Mouse (Mus musculus): ENCODE data around the gene Nr4a1.

The Nr4a1 gene

GRCm38 (mm10) chr15:101283911-101284750, 30.1 kb downstream of the Nr4a1 start, which contains the start of gene Atg101:
Gene Atg101, plus strand, starts transcription at chr15:101284272.
- peak; percentile 80 to 88 for DNase-seq (ENCODE audit: low spot score in 2 of 2)

- no peak for DNase-seq (ENCODE audit: low spot score in 2 of 2)
Measured at GRCm38 (mm10) chr15:101286129-101286770, 32.2 kb downstream of the Nr4a1 start.

GRCm38 (mm10) chr15:101287361-101287760, 33.3 kb downstream of the Nr4a1 start:
- DNase-seq (ENCODE audit: low spot score in 2 of 2): no peak

GRCm38 (mm10) chr15:101290354-101290753, 36.3 kb downstream of the Nr4a1 start:
- DNase-seq (ENCODE audit: low spot score in 2 of 2): no peak

GRCm38 (mm10) chr15:101292012-101292411, 37.9 kb downstream of the Nr4a1 start:
- no peak for DNase-seq (ENCODE audit: low spot score in 2 of 2)

- DNase-seq (ENCODE audit: low spot score in 2 of 2): no peak
Measured at GRCm38 (mm10) chr15:101293025-101293621, 39.1 kb downstream of the Nr4a1 start, which contains the start of gene 6030408B16Rik. Gene 6030408B16Rik, plus strand, starts transcription at chr15:101293212.

DNA sequence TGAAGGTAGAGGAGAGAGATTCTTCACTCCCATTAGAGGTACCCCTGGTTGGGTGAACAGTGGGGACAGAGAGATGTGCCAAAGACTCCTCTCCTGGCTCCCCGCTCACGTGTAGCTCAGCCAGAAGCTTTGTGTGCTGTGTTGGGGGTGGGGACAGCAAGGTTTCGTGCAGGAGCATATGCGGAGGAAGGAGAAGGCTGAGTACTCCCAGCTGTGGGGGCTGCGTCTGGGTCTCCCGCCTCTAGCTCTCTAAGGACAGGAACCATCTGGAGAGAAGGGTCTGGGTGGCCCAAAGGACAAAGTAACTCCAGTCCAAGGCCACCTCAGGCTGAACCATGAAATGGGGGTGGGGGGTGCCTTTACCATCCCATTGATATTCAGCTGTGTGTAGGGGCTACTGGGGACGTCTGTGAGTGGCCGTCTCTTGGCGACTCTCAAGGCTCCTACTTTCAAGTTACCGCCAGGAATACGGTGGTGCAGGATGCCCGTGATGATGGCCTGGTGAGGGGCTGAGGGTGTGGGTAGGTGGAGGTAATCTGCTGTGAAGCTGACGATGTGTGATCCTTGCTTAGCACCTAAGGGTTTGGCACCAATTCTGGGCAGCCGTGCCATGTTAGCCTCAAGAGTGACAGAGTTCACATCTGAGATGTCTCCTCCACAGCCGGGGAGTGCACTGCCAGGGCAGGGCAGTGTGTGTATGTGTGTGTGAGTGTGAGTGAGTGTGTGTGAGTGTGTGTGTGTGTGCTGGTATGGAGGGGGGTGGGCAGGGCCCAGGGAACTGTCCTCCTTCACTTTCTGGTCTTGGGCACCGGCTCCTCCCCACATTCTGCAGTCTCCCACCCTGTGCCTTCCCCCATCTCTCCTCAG, 40.2 kb downstream of the Nr4a1 start:
- DNase-seq (ENCODE audit: low spot score in 2 of 2): no peak

GRCm38 (mm10) chr15:101295106-101295505, 41.0 kb downstream of the Nr4a1 start:
- no peak for DNase-seq (ENCODE audit: low spot score in 2 of 2)

- DNase-seq (ENCODE audit: low spot score in 2 of 2): no peak
Measured at GRCm38 (mm10) chr15:101295616-101296015, 41.5 kb downstream of the Nr4a1 start.

DNA sequence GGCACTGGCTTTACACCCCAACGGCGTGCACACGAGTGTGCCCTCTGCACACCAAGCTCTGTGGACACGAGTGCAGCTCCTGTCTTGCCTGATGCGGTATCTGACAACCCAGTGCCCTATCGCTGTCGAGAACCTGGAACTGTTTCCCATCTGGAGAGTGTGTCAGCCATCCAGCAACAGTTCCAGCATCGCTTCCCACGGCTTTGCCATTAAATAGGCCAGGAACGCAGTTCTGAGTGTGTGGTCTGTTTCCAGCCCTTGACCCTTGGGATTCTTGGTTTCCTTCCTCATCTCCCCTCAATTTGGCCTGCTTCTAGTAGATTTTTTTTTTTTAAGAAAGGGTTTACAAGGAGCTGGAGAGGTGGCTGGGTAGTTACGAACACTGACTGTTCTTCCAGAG, 42.0 kb downstream of the Nr4a1 start:
- no peak for DNase-seq (ENCODE audit: low spot score in 2 of 2)

GRCm38 (mm10) chr15:101297988-101298387, 43.9 kb downstream of the Nr4a1 start:
- no peak for DNase-seq (ENCODE audit: low spot score in 2 of 2)

GRCm38 (mm10) chr15:101298550-101298949, 44.5 kb downstream of the Nr4a1 start:
- no peak for DNase-seq (ENCODE audit: low spot score in 2 of 2)

GRCm38 (mm10) chr15:101299480-101299960, 45.5 kb downstream of the Nr4a1 start:
- no peak for DNase-seq (ENCODE audit: low spot score in 2 of 2)

- no peak for DNase-seq (ENCODE audit: low spot score in 2 of 2)
Measured at GRCm38 (mm10) chr15:101300128-101300527, 46.1 kb downstream of the Nr4a1 start.

DNA sequence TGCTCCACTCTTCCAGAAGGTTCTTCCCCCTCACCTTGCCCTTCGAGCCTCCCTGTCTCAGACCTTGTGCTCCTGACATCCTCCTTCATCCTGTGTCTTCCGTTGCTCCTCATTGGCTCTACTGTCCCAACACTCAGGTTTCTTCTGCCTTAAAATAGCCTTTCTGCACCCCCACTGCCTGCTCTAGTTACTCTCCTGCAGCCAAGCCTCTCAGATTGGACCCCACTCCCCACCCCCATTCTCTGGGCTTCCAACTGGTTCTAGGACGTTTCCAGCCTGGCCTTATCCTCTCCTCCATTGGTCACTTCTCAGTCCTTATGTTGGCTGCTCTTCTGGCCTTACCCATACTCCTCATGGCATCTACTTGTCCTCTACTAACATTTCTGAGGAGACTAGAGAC, 48.1 kb downstream of the Nr4a1 start:
- DNase-seq (ENCODE audit: low spot score in 2 of 2): no peak

DNA sequence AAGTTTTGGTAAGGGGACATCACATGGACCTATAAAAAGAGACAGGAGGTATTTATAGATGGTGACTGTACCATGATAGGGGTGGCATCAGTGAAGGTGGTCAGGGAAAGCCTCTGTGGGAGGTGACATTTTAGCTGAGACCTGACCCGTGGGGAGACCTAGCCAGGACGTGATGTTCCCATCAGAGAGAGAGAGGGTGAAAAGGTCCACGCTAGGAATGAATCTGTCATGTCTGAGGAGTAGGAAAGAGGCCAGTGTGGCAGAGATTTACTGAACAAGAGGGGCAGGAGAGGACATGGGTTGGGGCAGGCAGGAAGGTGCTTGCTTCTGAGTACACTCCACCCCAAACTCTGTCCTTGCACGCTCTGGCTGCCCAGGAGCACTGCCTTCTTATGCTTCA, 49.8 kb downstream of the Nr4a1 start:
- no peak for DNase-seq (ENCODE audit: low spot score in 2 of 2)

DNA sequence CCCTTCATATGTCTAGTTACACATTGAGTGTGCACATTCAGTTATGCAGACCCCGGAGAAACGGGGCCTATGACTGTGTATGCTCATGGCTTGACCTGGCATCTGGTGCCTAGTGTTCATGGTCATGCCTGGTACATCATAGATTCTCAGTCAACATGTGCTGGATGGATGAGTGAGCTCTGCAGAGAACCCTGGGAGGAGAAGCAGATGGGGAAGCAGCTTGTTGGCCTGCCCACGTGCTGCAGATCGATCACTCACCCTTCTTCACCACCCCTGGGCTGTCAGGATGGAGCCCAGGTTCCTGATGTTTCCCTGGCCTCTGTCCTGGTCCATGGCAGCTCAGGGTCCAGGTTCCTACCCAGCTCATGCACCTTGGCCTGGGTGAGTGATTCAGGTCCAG, 52.4 kb downstream of the Nr4a1 start:
- DNase-seq (ENCODE audit: low spot score in 2 of 2): no peak

- no peak for DNase-seq (ENCODE audit: low spot score in 2 of 2)
Measured at GRCm38 (mm10) chr15:101308440-101309348, 54.6 kb downstream of the Nr4a1 start.

DNA sequence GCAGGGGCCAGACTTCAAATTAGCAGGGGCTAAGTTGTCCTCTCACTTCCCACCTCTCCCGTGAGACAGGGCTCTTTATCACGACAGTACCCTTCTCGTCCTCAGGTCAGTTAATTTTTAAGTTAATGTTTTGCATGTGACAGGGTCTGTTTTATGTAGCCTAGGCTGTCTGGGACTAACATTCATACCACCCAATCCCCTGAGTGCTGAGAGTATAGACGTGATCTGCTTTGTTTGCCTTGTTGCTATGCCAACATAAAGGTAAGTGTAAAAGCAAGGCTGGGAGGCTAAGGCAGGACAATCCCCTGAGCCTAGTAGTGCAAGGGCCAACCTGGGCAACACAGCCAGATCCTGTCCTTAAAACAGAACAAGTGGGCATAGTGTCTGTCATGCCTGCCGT, 55.4 kb downstream of the Nr4a1 start:
- DNase-seq (ENCODE audit: low spot score in 2 of 2): no peak

- no peak for DNase-seq (ENCODE audit: low spot score in 2 of 2)
Measured at GRCm38 (mm10) chr15:101311087-101311770, 57.2 kb downstream of the Nr4a1 start.

Measured in spleen, postnatal 14 days (tissue).